Mouse (Mus musculus): ENCODE data around the gene H2al3. TPM values are rescaled to one million over a fixed set of nuclear protein-coding genes. Genes with fewer than 3 reads are reported as not detected.

H2al3 gene
- total RNA-seq (2017), result not detected in 2 replicates

GRCm38 (mm10) chrX:9849403-9849802, at the start of gene H2al3:
Gene H2al3 (plus strand): TSS chrX:9849703.
- no peak for ATAC-seq (replicated peaks; ENCODE audit: low read depth, poor library complexity, severe bottlenecking)

- no peak for ATAC-seq (replicated peaks; ENCODE audit: low read depth, poor library complexity, severe bottlenecking)
Observed at GRCm38 (mm10) chrX:9810101-9810500, 39.4 kb upstream of the H2al3 start.

- ATAC-seq (replicated peaks; ENCODE audit: low read depth, poor library complexity, severe bottlenecking), result no peak
Observed at GRCm38 (mm10) chrX:9812469-9812868, 37.0 kb upstream of the H2al3 start.

GRCm38 (mm10) chrX:9834779-9835178, 14.7 kb upstream of the H2al3 start:
- no peak for ATAC-seq (replicated peaks; ENCODE audit: low read depth, poor library complexity, severe bottlenecking)

- ATAC-seq (replicated peaks; ENCODE audit: low read depth, poor library complexity, severe bottlenecking), result no peak
Observed at GRCm38 (mm10) chrX:9846628-9847027, 2.9 kb upstream of the H2al3 start, which contains the start of gene Hypm. Gene Hypm (plus strand): TSS chrX:9846928.

DNA sequence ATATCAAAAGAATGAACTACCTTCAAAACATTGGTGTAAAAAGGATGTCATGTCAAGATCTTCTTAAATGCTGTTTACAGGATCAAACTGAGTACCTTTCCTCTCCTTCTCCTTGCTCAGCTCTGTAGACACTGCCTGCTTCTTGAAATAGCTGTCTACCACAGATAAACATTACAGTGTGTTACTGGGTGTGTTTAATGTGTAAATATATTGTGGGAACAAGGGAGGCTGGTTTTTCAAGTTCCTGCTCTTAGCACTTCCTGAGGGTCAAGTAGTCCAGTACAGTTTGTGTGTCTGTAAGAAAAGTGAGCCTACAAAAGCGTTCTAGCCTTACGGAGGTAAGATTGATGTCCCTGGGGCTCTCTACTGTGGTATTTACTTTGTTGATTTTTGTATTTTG, 12.4 kb downstream of the H2al3 start:
- no peak for ATAC-seq (replicated peaks; ENCODE audit: low read depth, poor library complexity, severe bottlenecking)

GRCm38 (mm10) chrX:9875519-9875918, 26.0 kb downstream of the H2al3 start:
- ATAC-seq (replicated peaks; ENCODE audit: low read depth, poor library complexity, severe bottlenecking), result no peak

- ATAC-seq (replicated peaks; ENCODE audit: low read depth, poor library complexity, severe bottlenecking), result no peak
Observed at GRCm38 (mm10) chrX:9885322-9885721, 35.8 kb downstream of the H2al3 start, which contains the start of gene Sytl5. Gene Sytl5 (plus strand): TSS chrX:9885622.

Other genes starting within 250 kb of the H2al3 start
- gene Dynlt3, start 186.7 kb upstream of the H2al3 start, total RNA-seq (2017), result 89.4 and 90.8 TPM in 2 replicates
- gene Hypm, start 2.8 kb upstream of the H2al3 start, total RNA-seq (2017), result not detected in 2 replicates
- gene Sytl5, start 35.9 kb downstream of the H2al3 start, total RNA-seq (2017), result not detected in 2 replicates